Mouse (Mus musculus): ENCODE results near the gene Pias4. TPM values are rescaled to one million over a fixed set of nuclear protein-coding genes. Genes with fewer than 3 reads are reported as not detected.
"Not testable (repeated sequence)": the region's sequence is repeated elsewhere in the genome, so short reads cannot be mapped to it uniquely, and the experiment has no call there.

Pias4 gene
- polyA plus RNA-seq, 1 experiment from 2014 or later: 52.8 TPM

DNA sequence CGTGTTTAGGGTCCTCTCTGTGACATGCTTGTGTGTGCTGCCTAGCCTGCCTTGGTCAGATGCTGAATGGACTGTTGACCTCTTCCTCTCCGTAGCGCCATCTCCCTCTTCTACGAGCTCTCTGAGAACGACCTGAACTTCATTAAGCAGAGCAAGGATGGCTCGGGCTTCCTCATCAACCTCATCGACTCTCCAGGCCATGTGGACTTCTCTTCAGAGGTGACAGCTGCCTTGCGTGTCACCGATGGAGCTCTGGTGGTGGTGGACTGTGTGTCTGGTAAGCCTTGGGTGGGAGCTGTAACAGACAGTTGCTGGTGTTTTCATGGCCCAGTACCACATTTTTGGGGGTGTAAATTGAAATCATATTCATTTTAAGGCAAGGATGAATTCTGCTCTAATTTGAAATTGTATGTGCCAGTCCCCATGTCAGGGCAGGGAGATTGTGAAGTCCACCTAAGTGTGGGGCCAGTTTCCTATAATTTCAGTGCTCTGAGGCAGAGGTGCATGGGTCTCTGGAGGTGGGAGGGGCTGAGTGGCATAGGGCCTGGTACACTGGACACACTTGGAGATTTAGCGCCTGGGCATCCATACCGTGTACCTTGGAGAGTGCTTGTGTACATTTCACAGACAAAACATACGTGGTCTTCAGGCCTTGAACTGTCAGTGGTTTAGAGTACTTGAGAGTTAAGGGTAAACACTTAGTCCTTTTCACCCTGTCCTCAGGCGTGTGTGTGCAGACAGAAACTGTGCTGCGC lies 10.4 kb upstream of the Pias4 start:
- Histone ChIP-seq H3K4me3 (replicated peaks) (peak overlapping the region; percentile 97), H3K4me2 (peak overlapping the region; percentile 84), H3K36me3 (peaks cover 50% of the 10 kb centered on the region), H3K4me1 (peaks cover 64% of the 10 kb centered on the region), H3K9ac (replicated peaks) (peak overlapping the region; percentile 96), H3K27ac (replicated peaks) (peak overlapping the region; percentile 95; the same call in 1 of the 2 replicates), H3K27me3 (replicated peaks) (no peaks in the 10 kb centered on the region), H3K9me3 (replicated peaks) (no peaks in the 10 kb centered on the region)
- ATAC-seq (ENCODE audit: low FRiP score): no peak
- WGBS: 65% methylated on average over 14 of the region's 14 CpGs

DNA sequence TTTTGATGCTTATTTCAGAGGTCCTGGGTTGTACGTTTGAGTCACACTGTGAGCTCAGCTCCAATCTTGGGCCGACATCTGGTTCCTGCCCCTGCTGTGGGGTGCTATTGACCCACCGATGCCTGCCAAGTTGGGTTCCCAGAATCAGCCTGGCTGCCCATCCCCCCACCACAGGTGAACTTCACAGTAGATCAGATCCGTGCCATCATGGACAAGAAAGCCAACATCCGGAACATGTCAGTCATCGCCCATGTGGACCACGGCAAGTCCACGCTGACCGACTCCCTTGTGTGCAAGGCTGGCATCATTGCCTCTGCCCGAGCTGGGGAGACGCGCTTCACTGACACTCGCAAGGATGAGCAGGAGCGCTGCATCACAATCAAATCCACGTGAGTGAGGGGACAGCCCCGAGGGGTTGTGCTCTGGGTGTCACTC lies 9.8 kb upstream of the Pias4 start:
- Histone ChIP-seq H3K4me1 (peaks cover 69% of the 10 kb centered on the region), H3K36me3 (peaks cover 50% of the 10 kb centered on the region)
- 13% methylated on average over 16 of the region's 16 CpGs for WGBS

DNA sequence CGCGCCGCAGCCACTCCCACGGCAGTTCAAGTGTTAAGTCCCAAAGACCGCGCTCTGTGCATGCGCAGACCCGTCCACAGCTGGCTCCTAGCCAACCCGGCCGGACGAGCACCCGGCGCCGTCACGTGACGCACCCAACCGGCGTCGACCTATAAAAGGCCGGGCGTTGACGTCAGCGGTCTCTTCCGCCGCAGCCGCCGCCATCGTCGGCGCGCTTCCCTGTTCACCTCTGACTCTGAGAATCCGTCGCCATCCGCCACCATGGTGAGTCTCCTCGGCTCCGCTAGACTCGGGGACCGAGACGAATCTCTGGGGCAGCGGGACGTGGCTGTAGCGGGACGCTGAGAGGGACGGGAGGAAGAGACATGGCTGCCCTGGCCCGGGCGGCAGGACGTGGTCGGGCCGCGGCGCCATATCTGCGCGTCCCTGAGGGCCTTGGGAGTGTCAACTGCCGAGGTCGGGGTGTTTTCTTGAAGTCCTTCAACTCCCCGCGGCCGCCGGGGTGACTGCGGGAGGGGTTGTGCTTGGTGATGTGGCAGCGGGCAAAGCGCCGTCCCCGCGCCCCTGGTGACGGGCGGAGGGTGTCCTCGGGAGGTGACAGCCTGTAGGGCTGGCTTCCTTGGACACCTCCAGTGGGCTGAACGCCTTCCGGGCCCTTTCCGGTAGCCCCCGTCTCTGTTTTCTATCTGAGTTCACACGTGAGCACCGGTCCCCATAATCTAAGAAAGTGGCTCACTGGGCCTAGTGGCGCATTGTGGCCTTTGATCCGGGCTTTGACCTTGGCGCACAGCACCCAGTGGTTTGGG lies 8.9 kb upstream of the Pias4 start, which contains the start of gene Eef2:
TSS of gene Eef2 (plus strand) at position 166 of the 806 bp plus-strand sequence.
- Histone ChIP-seq H3K9ac (replicated peaks) (peak within 1 kb of the TSS; percentile 96), H3K27ac (replicated peaks) (peak within 1 kb of the TSS; percentile 95), H3K9me3 (replicated peaks) (no peaks in the 10 kb centered on the region), H3K4me1 (peaks cover 62% of the 10 kb centered on the region), H3K4me3 (replicated peaks) (peak within 1 kb of the TSS; percentile 97), H3K36me3 (peaks cover 42% of the 10 kb centered on the region), H3K4me2 (peak within 1 kb of the TSS; percentile 84), H3K27me3 (replicated peaks) (no peaks in the 10 kb centered on the region)
- peak; percentile 75 for ATAC-seq (ENCODE audit: low FRiP score)
- under 1% methylated on average over 75 of the region's 77 CpGs for WGBS

More for the DNA sequence above, 9.8 kb upstream of the Pias4 start:
- H3K27ac ChIP-seq (replicated peaks): peak overlapping the region; percentile 95
- no peak for ATAC-seq (ENCODE audit: low FRiP score)
- H3K9me3 ChIP-seq (replicated peaks): no peaks in the 10 kb centered on the region
- H3K9ac ChIP-seq (replicated peaks): peak overlapping the region; percentile 96
- peak overlapping the region; percentile 97 for H3K4me3 ChIP-seq (replicated peaks)
- H3K27me3 ChIP-seq (replicated peaks): no peaks in the 10 kb centered on the region
- peak overlapping the region; percentile 84 for H3K4me2 ChIP-seq

DNA sequence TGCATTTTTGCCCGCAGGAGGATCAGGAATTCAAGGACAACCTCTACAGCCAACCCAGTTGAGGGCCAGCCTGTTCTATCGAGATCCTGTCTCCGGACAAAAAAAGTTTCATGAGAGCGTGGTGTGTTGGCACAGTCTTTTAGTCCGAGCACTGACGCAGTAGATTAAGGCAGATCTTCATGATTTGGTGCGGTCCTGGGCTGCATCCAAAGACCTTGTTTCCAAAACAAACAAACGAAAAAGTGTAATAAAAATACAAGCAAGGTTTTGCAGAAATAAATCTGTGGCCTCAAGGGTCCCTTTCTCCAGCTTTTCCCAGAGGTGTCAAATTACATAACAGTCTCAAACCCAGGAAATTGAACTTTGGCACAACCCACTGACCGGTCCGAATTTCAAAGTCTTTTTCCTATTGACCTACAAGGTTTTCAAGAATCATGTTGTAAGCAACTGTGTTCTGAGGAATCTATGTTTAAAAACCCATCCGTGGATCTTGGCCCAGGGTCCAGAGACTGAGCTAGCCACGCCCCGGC lies 8.3 kb upstream of the Pias4 start:
- 6% methylated on average over 13 of the region's 13 CpGs for WGBS
- H3K27me3 ChIP-seq (replicated peaks): no peaks in the 10 kb centered on the region
- H3K4me3 ChIP-seq (replicated peaks): peak overlapping the region; percentile 97
- H3K4me1 ChIP-seq: peaks cover 60% of the 10 kb centered on the region
- peaks cover 35% of the 10 kb centered on the region for H3K36me3 ChIP-seq
- H3K9me3 ChIP-seq (replicated peaks): no peaks in the 10 kb centered on the region
- H3K27ac ChIP-seq (replicated peaks): peak overlapping the region; percentile 95
- no peak for ATAC-seq (ENCODE audit: low FRiP score)
- H3K4me2 ChIP-seq: peak overlapping the region; percentile 84
- H3K9ac ChIP-seq (replicated peaks): peak overlapping the region; percentile 32

DNA sequence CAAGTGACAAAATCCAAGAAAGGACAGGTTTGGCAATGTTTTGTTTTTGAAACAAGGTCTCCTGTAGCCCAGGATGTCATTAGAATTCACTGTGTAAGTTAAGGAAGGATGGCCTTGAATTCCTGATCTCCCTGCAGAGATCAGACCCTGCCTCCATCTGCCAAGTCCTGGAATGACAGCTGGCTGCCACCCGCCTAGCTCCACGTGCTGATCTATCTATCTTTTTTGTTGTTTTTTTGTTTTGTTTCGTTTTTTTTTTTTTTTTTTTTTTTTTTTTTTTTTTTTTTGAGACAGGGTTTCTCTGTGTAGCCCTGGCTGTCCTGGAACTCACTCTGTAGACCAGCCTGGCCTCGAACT lies 7.6 kb upstream of the Pias4 start:
- ATAC-seq (ENCODE audit: low FRiP score); H3K27me3 ChIP-seq (replicated peaks); H3K9me3 ChIP-seq (replicated peaks): not testable (repeated sequence)
- H3K4me2 ChIP-seq: peak overlapping the region; percentile 84
- H3K9ac ChIP-seq (replicated peaks): 0 out of 2 replicates have a peak overlapping the region, but pooled peaks have one; percentile 60
- H3K4me1 ChIP-seq: peaks cover 59% of the 10 kb centered on the region
- 9% methylated on average over 4 of the region's 4 CpGs for WGBS
- H3K36me3 ChIP-seq: peaks cover 28% of the 10 kb centered on the region
- H3K4me3 ChIP-seq (replicated peaks): peak overlapping the region; percentile 42
- H3K27ac ChIP-seq (replicated peaks): peak overlapping the region; percentile 95

DNA sequence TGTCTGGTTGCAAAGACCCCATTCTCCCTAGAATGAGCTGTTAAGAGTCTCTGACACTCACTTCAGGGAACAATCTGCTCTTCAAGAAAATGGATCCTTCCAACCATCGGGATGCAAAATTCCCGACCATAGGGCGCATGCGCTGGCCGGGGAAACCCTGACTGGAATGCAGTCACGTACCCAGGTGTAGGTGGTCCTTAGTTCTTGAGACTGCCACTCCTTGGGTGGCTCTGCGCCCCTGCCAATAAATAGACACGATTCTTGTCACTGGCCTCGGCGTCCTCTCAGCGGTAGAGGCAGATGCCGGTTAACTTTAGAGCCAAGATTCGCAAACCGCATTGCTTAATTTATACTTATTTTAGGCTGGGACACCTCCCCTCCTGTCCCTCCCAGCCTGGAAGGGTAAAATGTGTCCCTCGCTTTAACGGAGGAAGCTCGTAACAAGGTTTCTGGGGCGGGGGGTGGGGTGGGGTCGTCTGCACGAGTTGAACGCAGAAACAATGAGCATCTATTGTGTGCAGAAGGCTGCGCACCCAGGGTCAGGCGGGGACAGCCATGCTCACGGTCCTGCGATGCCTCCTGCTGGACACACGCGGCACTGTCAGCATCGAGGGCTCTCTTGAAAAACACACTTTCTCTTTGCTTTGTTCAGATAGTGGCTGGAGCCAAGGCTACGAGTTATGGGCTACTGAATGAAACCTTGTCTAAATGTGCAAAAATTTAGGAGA lies 7.1 kb upstream of the Pias4 start:
- Histone ChIP-seq H3K4me2 (peak overlapping the region; percentile 84), H3K4me1 (peaks cover 59% of the 10 kb centered on the region), H3K9ac (replicated peaks) (peak overlapping the region; percentile 60), H3K27ac (replicated peaks) (peak overlapping the region; percentile 95), H3K36me3 (peaks cover 23% of the 10 kb centered on the region), H3K27me3 (replicated peaks) (no peaks in the 10 kb centered on the region), H3K4me3 (replicated peaks) (peak overlapping the region; percentile 42), H3K9me3 (replicated peaks) (no peaks in the 10 kb centered on the region)
- 1% methylated on average over 29 of the region's 29 CpGs for WGBS
- ATAC-seq (ENCODE audit: low FRiP score): peak; percentile 72

DNA sequence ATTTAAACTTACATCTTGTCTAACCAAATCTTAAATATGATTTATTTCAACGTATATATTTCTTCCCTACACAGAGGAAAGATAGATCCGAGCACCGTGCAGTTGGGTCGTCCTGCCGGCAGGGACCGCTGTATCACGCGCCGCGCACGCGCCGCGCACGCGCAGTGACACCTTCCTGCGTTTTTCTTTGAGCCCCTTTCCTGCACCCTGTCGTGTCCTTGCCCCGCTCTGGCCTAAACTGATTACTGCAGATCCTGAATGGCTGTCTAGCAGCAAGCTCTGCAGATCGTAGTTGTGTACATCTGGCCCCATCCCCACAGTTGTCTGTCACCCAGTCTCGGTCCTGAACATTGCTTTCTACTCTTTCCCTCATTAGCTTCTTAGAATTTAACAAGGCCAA lies 5.4 kb upstream of the Pias4 start:
- Histone ChIP-seq H3K9me3 (replicated peaks) (no peaks in the 10 kb centered on the region), H3K36me3 (peaks cover 6% of the 10 kb centered on the region), H3K4me1 (peaks cover 58% of the 10 kb centered on the region), H3K9ac (replicated peaks) (peak overlapping the region; percentile 60), H3K27ac (replicated peaks) (peak overlapping the region; percentile 95), H3K4me2 (peak overlapping the region; percentile 84), H3K27me3 (replicated peaks) (no peaks in the 10 kb centered on the region), H3K4me3 (replicated peaks) (peak overlapping the region; percentile 16; the same call in 1 of the 2 replicates)
- ATAC-seq (ENCODE audit: low FRiP score): peak; percentile 7; the same call in 1 of the 2 replicates
- WGBS: 5% methylated on average over 21 of the region's 21 CpGs

DNA sequence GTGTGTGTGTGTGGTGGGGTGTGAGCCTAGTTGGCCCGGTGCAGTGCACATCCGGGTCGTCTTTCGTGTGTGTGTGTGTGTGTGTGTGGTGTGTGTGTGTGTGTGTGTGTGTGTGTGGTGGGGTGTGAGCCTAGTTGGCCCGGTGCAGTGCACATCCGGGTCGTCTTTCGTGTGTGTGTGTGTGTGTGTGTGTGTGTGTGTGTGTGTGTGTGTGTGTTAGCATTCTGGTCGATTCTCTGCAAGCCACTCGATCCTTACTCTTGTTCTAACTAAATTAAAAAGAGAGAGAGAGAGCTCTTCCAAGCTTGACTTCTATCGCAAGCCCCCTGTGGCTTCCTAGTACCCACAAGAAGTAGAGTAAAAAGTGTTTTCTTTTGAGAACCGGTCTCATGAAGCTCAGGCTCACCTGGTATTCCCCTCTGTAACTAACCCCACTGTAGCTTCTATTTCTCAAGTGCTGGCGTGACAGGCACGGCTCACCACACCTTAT lies 1.7 kb upstream of the Pias4 start:
- Histone ChIP-seq H3K4me2 (peak overlapping the region; percentile 86), H3K27ac (replicated peaks) (peak overlapping the region; percentile 34; the same call in 1 of the 2 replicates), H3K4me1 (peaks cover 55% of the 10 kb centered on the region)
- ATAC-seq (ENCODE audit: low FRiP score): peak; percentile 27; the same call in 1 of the 2 replicates
- H3K4me3 ChIP-seq (replicated peaks); H3K9ac ChIP-seq (replicated peaks); H3K36me3 ChIP-seq; H3K9me3 ChIP-seq (replicated peaks); H3K27me3 ChIP-seq (replicated peaks): not testable (repeated sequence)
- 38% methylated on average over 7 of the region's 14 CpGs for WGBS

DNA sequence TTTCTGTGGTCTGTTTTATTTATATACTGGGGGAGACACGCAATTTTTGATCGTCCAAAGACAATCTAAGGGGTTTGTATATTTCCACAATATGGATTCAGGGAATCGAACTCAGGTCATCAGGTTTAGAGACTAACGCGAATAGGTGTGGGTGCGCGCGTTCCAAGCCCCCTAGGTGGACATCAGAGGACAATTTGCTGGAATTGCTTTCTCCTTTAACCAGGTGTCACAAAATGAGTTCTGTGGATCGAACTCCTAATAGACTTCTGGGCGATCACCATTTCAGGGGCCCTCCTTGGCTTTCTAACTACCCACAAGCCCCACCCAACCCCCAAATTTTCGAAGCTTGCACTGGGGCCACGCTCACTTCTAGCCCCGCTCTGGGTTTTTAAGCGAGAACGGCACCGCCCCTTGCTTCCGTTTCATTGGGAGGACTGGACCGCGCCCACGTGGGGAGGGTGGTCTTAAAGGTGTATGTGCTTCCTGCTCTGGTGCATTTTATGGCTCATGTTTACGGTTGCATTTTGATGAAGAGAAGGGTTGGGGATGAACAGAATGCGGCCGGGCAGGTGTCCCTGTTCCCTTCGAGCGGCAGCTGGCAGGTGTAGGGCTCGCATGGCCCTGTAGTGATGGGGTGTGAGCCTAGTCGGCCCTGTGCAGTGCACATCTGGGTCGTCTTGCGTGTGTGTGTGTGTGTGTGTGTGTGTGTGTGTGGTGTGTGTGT lies 960 bp upstream of the Pias4 start:
- Histone ChIP-seq H3K4me3 (replicated peaks) (peak overlapping the region; percentile 83), H3K27ac (replicated peaks) (peak overlapping the region; percentile 88)

DNA sequence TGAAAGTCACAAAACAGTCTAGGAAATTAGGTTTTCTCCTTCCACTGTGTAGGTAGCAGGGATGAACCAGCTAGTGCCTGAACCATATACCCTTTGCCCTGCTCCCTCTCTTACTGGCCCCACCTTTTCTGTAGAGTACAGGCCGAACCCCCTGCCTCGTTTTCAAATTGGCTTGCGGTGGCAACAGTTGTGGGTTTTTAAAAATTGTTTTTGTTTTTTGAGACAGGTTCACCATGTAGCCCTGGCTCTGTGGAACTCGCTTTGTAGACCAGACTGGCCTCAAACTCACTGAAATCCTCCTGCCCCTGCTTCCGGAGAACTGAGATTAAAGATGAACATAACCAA lies 336 bp upstream of the Pias4 start:
- no peaks in the 10 kb centered on the region for H3K9me3 ChIP-seq (replicated peaks)
- H3K4me3 ChIP-seq (replicated peaks): peak overlapping the region; percentile 83
- ATAC-seq (ENCODE audit: low FRiP score): peak; percentile 64
- peak overlapping the region; percentile 56; the same call in 1 of the 2 replicates for H3K9ac ChIP-seq (replicated peaks)
- H3K27me3 ChIP-seq (replicated peaks): no peaks in the 10 kb centered on the region
- WGBS: 7% methylated on average over 5 of the region's 5 CpGs
- H3K4me2 ChIP-seq: peak overlapping the region; percentile 86
- peaks cover 48% of the 10 kb centered on the region for H3K4me1 ChIP-seq
- H3K36me3 ChIP-seq: peaks cover 11% of the 10 kb centered on the region
- H3K27ac ChIP-seq (replicated peaks): peak overlapping the region; percentile 88

More for the DNA sequence above, 960 bp upstream of the Pias4 start:
- Histone ChIP-seq H3K9ac (replicated peaks) (peak overlapping the region; percentile 56), H3K4me2 (peak overlapping the region; percentile 86), H3K4me1 (peaks cover 53% of the 10 kb centered on the region), H3K27me3 (replicated peaks) (no peaks in the 10 kb centered on the region), H3K36me3 (peaks cover 6% of the 10 kb centered on the region), H3K9me3 (replicated peaks) (no peaks in the 10 kb centered on the region)
- WGBS: 2% methylated on average over 29 of the region's 29 CpGs
- peak; percentile 60 for ATAC-seq (ENCODE audit: low FRiP score)
